Mouse (Mus musculus): Measurements from ENCODE around the gene Cept1. TPM values are rescaled to one million over a fixed set of nuclear protein-coding genes. Genes with fewer than 3 reads are reported as not detected.

Gene Cept1
- polyA plus RNA-seq, 1 experiment, result 42.2 TPM

DNA sequence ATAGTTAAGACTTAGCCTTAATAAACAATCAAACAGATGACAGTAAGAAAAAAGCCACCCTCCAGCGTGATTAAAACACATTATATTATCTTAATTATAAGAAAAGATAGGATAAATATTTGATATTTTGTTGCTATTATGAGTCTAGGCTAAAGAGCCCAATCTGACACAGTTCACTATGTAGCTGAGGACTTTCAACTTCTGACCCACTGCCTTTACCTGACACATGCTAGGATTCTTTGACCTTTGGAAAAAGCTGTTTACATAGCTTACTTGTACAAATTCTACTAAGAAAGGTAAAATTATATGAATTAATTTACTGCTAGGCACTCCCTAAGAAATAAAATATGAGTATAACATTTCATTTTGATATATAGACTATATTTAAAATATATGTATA, 36.9 kb downstream of the Cept1 start:
- Histone ChIP-seq H3K4me1 (ENCODE audit: control insufficient read depth, insufficient read depth, low read length) (no peaks in the 10 kb centered on the region), H3K27me3 (ENCODE audit: control insufficient read depth, insufficient read depth, low read length) (no peaks in the 10 kb centered on the region), H3K4me3 (replicated peaks; ENCODE audit: insufficient read depth, low read depth, low read length) (no peak overlapping the region), H3K27ac (ENCODE audit: insufficient read depth, low read length) (no peak overlapping the region)
- no peak for DNase-seq
- TF ChIP-seq CTCF (IDR thresholded peaks at IDR 0.05; ENCODE audit: borderline replicate concordance, insufficient read depth, low read depth, low read length) (no peak), POLR2A (IDR thresholded peaks at IDR 0.05; ENCODE audit: borderline replicate concordance, insufficient read depth, low read length) (no peak)
- 87% methylated on average over 1 of the region's 1 CpGs for WGBS

DNA sequence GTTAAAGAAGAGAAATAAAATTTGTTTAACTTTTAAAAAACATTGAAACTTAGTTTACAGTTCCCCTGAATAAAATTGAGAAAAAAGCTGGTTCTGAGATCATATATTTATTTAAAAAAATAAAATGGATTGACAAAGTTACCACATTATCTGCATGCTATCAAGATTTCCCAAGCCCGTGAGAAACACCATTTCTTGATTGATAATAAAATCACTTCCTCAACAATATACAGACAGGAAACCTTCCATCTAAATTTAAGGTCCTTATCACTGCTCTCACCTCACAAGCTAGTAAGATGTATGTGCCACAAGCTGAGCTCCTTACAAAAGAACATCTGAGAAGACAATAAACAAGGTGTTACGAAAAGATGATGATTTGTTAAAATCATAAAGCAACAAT, 44.7 kb downstream of the Cept1 start:
- TF ChIP-seq POLR2A (IDR thresholded peaks at IDR 0.05; ENCODE audit: borderline replicate concordance, insufficient read depth, low read length) (no peak), CTCF (IDR thresholded peaks at IDR 0.05; ENCODE audit: borderline replicate concordance, insufficient read depth, low read depth, low read length) (no peak)
- no peak for DNase-seq
- WGBS, result 90% methylated on average over 2 of the region's 2 CpGs
- Histone ChIP-seq H3K4me1 (ENCODE audit: control insufficient read depth, insufficient read depth, low read length) (no peaks in the 10 kb centered on the region), H3K27me3 (ENCODE audit: control insufficient read depth, insufficient read depth, low read length) (no peaks in the 10 kb centered on the region; the same call in 1 of the 2 replicates), H3K4me3 (replicated peaks; ENCODE audit: insufficient read depth, low read depth, low read length) (no peak overlapping the region), H3K27ac (ENCODE audit: insufficient read depth, low read length) (no peak overlapping the region)

DNA sequence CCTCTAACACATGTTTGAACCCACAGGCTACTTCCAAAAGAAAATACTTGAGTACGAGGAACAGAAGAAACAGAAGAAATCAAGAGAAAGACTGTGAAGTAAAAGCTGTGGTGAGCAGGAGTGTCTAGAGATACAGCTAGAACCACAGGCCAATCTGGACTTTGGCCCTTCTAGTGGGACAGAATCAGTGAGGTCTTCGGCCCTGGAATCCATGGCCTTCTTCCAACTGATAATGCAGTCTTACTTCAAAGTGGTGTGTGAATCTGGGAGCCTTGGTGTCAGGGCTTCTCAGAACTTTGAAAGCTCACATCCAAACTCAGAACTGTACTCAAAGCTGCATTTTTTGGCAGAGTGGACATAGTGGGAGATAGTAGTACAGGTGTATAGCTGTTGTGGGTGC, 47.1 kb downstream of the Cept1 start:
- 90% methylated on average over 2 of the region's 2 CpGs for WGBS
- Histone ChIP-seq H3K4me1 (ENCODE audit: control insufficient read depth, insufficient read depth, low read length) (no peaks in the 10 kb centered on the region), H3K4me3 (replicated peaks; ENCODE audit: insufficient read depth, low read depth, low read length) (no peak overlapping the region), H3K27me3 (ENCODE audit: control insufficient read depth, insufficient read depth, low read length) (no peaks in the 10 kb centered on the region; the same call in 1 of the 2 replicates), H3K27ac (ENCODE audit: insufficient read depth, low read length) (no peak overlapping the region)
- TF ChIP-seq CTCF (IDR thresholded peaks at IDR 0.05; ENCODE audit: borderline replicate concordance, insufficient read depth, low read depth, low read length) (no peak), POLR2A (IDR thresholded peaks at IDR 0.05; ENCODE audit: borderline replicate concordance, insufficient read depth, low read length) (no peak)
- no peak for DNase-seq

DNA sequence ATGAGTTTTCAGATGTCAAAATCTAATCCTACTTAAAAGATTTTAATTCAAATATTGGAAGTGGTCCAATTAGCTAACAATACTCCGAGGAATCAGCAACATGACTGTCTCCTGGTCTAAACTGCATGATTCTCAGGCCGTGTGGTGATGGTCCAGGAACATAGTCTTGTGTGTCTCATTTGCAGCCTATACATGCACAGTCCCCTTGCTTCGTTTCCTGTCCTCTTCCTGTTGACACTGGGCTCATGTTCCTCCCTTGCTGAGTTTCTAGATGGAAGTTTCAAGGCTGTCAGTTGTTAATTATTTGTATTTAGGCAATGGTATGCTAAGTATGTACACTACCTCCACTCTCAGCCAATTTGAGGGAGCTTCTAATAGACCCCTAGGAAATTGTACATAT, 50.6 kb downstream of the Cept1 start:
- no peak for DNase-seq
- H3K27me3 ChIP-seq (ENCODE audit: control insufficient read depth, insufficient read depth, low read length), result no peaks in the 10 kb centered on the region
- H3K27ac ChIP-seq (ENCODE audit: insufficient read depth, low read length), result no peak overlapping the region
- no peak for TF ChIP-seq POLR2A (IDR thresholded peaks at IDR 0.05; ENCODE audit: borderline replicate concordance, insufficient read depth, low read length)
- TF ChIP-seq CTCF (IDR thresholded peaks at IDR 0.05; ENCODE audit: borderline replicate concordance, insufficient read depth, low read depth, low read length), result no peak
- H3K4me3 ChIP-seq (replicated peaks; ENCODE audit: insufficient read depth, low read depth, low read length), result no peak overlapping the region
- H3K4me1 ChIP-seq (ENCODE audit: control insufficient read depth, insufficient read depth, low read length), result no peaks in the 10 kb centered on the region
- 66% methylated on average over 3 of the region's 3 CpGs for WGBS

DNA sequence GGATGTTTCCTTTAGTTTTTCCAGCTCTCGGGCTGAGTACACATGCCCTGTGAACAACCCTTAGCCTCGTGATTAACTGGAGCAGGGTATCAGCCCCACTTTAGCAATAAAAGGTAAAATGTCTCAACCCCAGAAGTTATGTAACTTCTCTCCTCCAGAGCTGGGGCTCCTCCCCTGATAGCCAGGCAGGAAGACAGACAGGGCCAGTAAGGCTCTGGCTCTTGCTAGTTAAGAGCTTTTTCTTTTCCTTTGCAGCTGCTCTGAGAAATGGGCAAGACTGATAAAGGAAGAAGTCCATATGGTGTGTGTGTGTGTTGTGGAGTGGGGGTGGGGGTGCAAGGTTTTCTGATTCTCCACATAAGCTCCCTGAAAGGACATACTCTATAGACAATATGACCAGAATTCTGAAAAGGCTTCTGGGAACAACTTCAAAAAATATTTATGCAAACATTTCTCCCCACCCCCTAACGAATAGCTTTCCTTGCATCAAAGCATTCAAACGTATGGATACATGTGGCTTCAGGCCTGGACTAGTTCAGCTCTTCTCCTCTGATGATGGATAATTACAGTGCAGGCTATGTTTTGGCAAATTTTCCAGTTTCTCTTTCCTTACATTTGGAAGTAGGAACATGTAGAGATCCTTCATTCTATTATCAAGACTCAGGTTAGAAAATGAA, 51.4 kb downstream of the Cept1 start:
- 71% methylated on average over 4 of the region's 4 CpGs for WGBS
- no peak for DNase-seq
- Histone ChIP-seq H3K4me3 (replicated peaks; ENCODE audit: insufficient read depth, low read depth, low read length) (no peak overlapping the region), H3K27me3 (ENCODE audit: control insufficient read depth, insufficient read depth, low read length) (no peaks in the 10 kb centered on the region), H3K27ac (ENCODE audit: insufficient read depth, low read length) (no peak overlapping the region), H3K4me1 (ENCODE audit: control insufficient read depth, insufficient read depth, low read length) (no peaks in the 10 kb centered on the region)
- TF ChIP-seq CTCF (IDR thresholded peaks at IDR 0.05; ENCODE audit: borderline replicate concordance, insufficient read depth, low read depth, low read length), result no peak
- TF ChIP-seq POLR2A (IDR thresholded peaks at IDR 0.05; ENCODE audit: borderline replicate concordance, insufficient read depth, low read length), result no peak

DNA sequence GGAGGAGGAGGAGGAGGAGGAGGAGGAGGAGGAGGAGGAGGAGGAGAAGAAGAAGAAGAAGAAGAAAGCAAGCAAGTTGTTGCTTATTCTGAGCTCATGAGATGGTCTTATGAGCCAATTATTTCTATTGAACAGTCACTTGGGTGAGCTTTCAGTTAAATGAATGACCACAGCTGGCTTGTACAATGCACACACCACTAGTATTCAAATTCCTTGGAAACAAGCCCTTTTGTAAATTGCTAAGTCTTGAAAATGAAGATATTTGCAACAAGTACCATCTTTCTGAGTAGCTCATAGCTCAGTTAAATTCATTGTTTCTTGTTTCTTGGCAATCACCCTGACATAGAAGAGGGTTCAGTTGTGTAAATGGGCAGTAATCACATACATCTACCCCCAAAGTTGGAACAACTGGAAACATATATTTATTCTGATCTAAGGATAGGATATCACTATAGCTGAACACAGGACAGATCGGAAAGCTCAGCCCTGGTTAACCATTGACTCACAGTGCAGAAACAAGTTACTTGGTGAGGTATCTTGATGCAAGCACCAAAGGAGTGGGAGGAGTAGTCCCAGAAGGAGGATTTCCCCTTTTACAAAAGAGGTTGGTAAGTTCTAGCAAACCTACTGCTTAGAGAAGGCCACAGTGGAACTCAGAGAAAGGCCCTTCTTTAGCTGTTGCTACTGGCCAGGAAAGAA, 52.1 kb downstream of the Cept1 start:
- Histone ChIP-seq H3K4me3 (replicated peaks; ENCODE audit: insufficient read depth, low read depth, low read length) (no peak overlapping the region), H3K4me1 (ENCODE audit: control insufficient read depth, insufficient read depth, low read length) (no peaks in the 10 kb centered on the region), H3K27ac (ENCODE audit: insufficient read depth, low read length) (no peak overlapping the region), H3K27me3 (ENCODE audit: control insufficient read depth, insufficient read depth, low read length) (no peaks in the 10 kb centered on the region)
- DNase-seq, result no peak
- no peak for TF ChIP-seq CTCF (IDR thresholded peaks at IDR 0.05; ENCODE audit: borderline replicate concordance, insufficient read depth, low read depth, low read length)
- TF ChIP-seq POLR2A (IDR thresholded peaks at IDR 0.05; ENCODE audit: borderline replicate concordance, insufficient read depth, low read length), result no peak
- WGBS, result 89% methylated on average over 1 of the region's 1 CpGs

DNA sequence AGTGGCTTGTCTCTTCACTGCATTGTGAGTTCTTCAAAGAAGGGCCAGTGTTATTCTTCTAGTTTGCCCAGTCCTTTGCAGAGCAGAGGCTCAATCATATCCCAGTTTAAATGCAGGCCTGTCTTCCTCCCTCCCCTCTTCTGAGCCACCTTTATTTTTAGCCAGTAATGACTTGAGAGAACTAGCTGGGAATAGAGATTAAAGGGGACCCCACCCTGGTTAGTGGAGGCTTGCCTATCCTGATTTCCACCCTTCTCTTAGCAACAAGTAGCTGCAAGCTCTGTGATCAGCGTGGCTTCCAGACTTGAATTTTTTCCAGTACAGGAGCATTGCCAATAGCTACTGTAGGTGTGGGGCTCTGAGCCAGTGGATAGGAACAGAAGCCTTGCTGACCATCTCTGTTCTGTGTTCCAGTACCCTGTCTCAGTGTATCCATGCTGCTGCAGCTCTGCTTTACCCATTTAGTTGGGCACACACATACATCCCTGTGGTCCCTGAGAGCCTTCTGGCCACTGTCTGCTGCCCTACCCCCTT, 53.1 kb downstream of the Cept1 start:
- no peaks in the 10 kb centered on the region for H3K4me1 ChIP-seq (ENCODE audit: control insufficient read depth, insufficient read depth, low read length)
- H3K4me3 ChIP-seq (replicated peaks; ENCODE audit: insufficient read depth, low read depth, low read length), result no peak overlapping the region
- no peak overlapping the region for H3K27ac ChIP-seq (ENCODE audit: insufficient read depth, low read length)
- WGBS, result 7% methylated on average over 1 of the region's 1 CpGs
- TF ChIP-seq CTCF (IDR thresholded peaks at IDR 0.05; ENCODE audit: borderline replicate concordance, insufficient read depth, low read depth, low read length) (no peak), POLR2A (IDR thresholded peaks at IDR 0.05; ENCODE audit: borderline replicate concordance, insufficient read depth, low read length) (no peak)
- DNase-seq, result no peak
- no peaks in the 10 kb centered on the region for H3K27me3 ChIP-seq (ENCODE audit: control insufficient read depth, insufficient read depth, low read length)

DNA sequence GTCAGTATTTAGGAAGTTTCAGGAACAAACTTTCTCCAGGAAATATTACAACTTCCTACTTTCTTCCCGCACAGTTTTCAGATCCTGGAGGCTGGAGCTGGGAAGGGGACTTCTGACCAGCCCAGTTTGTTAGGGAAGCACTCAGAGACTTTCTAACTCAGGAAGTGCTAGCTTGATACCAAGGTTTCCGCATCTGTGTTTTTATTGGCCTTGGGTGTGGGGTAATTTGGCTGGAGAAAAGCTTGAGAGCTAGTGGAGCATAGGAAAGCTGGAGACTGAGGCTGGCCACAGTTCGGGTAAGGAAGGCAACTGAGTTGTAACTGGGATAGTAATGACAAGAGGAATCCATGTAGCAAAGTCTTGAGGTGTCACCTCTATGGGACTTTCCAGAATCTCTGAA, 53.7 kb downstream of the Cept1 start:
- Histone ChIP-seq H3K27ac (ENCODE audit: insufficient read depth, low read length) (no peak overlapping the region), H3K27me3 (ENCODE audit: control insufficient read depth, insufficient read depth, low read length) (no peaks in the 10 kb centered on the region), H3K4me1 (ENCODE audit: control insufficient read depth, insufficient read depth, low read length) (no peaks in the 10 kb centered on the region), H3K4me3 (replicated peaks; ENCODE audit: insufficient read depth, low read depth, low read length) (no peak overlapping the region)
- WGBS, result 79% methylated on average over 3 of the region's 3 CpGs
- no peak for TF ChIP-seq POLR2A (IDR thresholded peaks at IDR 0.05; ENCODE audit: borderline replicate concordance, insufficient read depth, low read length)
- TF ChIP-seq CTCF (IDR thresholded peaks at IDR 0.05; ENCODE audit: borderline replicate concordance, insufficient read depth, low read depth, low read length), result no peak
- no peak for DNase-seq
